Mouse (Mus musculus) forebrain, embryonic 13.5 days (tissue): ENCODE data around the gene Rufy3. TPM values are rescaled to one million over a fixed set of nuclear protein-coding genes. Genes with fewer than 3 reads are reported as not detected.
A peak's percentile ranks its signal among the peaks of the same experiment; 100 is the strongest.

Experiments used
- ATAC-seq: fragments of 200-750 bp; cut with Nextera tagmentation; 2 replicates; pipeline ENCODE4 v1.8.0; 2017
- H3K27ac ChIP-seq: fragments of 300-500 bp; sonication (generic); 2 replicates; pipeline ENCODE4 v1.5.1; 2015; ENCODE audit warnings: inconsistent platforms, mild to moderate bottlenecking, moderate library complexity
- H3K27me3 ChIP-seq: fragments of 300-500 bp; sonication (generic); 2 replicates; pipeline ENCODE4 v1.6.1; 2015; ENCODE audit warnings: mild to moderate bottlenecking, inconsistent platforms
- H3K36me3 ChIP-seq: fragments of 300-500 bp; sonication (generic); 2 replicates; pipeline ENCODE4 v1.6.1; 2015; ENCODE audit warnings: mild to moderate bottlenecking, inconsistent platforms; ENCODE audit not compliant: poor library complexity, severe bottlenecking
- H3K4me1 ChIP-seq: fragments of 300-500 bp; sonication (generic); 2 replicates; pipeline ENCODE4 v1.6.1; 2015; ENCODE audit warnings: inconsistent platforms
- H3K4me2 ChIP-seq: fragments of 300-500 bp; sonication (generic); 2 replicates; pipeline ENCODE4 v1.6.1; 2015; ENCODE audit warnings: inconsistent platforms, mild to moderate bottlenecking, moderate library complexity
- H3K4me3 ChIP-seq: fragments of 300-500 bp; sonication (generic); 2 replicates; pipeline ENCODE4 v1.5.1; 2015; ENCODE audit warnings: mild to moderate bottlenecking, inconsistent platforms
- H3K9ac ChIP-seq: fragments of 300-500 bp; sonication (generic); 2 replicates; pipeline ENCODE4 v1.6.1; 2015; ENCODE audit warnings: mild to moderate bottlenecking, inconsistent platforms
- H3K9me3 ChIP-seq: fragments of 300-500 bp; sonication (generic); replicated peaks from 2 replicates; pipeline ENCODE4 v1.6.1; 2016; ENCODE audit warnings: inconsistent platforms
- WGBS: fragments of 180-500 bp; shearing (Covaris S2); methylation state at CpG from one replicate; pipeline ENCODE4 v1.1.7; 2015; 5-methylcytosine and 5-hydroxymethylcytosine counted together
- polyA plus RNA-seq: library from polyadenylated mRNA; unstranded; fragments of >200 nt; fragmentation: Nextera tagmentation; extraction: Ambion mirVana; gene quantifications from 2 replicates; pipeline ENCODE4 v1.2.1, GENCODE M21; 2015

Gene Rufy3
- polyA plus RNA-seq, 1 experiment from 2014 or later, result 200 TPM

DNA sequence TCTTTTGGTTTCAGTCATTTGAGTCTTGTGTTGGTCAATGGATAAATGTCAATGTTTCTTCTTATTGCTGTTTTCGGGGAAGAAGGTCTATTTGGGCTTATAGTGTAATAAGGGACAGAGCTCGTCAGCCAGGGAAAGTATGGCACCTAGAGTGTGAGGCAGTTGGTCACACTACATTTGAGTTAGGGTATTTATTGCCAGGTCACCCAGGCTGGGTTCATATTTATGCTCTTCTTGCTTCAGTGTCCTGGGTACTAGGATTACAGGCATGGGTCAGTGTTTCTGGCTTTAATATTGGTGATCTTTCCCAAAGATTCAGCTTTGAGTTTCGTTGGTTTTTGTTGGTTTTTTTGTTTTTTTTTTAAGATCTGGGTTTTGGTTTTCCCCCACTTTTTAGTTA lies 37.9 kb downstream of the Rufy3 start:
- Histone ChIP-seq H3K27me3 (no peaks in the 10 kb centered on the region), H3K9me3 (no peaks in the 10 kb centered on the region), H3K36me3 (peaks cover 19% of the 10 kb centered on the region), H3K4me2 (no peak overlapping the region), H3K4me3 (no peak overlapping the region), H3K9ac (no peak overlapping the region), H3K4me1 (no peaks in the 10 kb centered on the region), H3K27ac (no peak overlapping the region)
- ATAC-seq, result no peak
- WGBS, result 89% methylated on average over 3 of the region's 3 CpGs

DNA sequence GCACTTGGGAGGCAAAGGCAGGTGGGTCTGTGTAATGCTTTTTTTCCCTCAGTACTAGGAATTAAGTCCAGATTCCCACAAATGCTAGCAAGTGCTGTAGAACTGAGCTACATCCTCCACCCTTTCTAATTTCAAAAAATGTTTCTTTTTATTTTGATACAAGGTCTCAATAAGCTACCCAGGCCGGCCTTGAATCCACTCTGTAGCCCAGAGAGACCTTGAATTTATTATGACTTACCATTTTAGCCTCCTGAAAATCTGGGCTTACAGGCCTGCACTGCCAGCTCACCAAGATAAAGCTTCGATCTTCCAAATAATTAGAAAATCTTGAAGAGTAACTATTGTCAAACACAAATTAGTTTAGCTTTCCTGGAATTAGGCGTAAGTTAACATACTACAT lies 39.2 kb downstream of the Rufy3 start:
- H3K27me3 ChIP-seq, result no peaks in the 10 kb centered on the region
- 96% methylated on average over 3 of the region's 3 CpGs for WGBS
- peaks cover 15% of the 10 kb centered on the region for H3K36me3 ChIP-seq
- H3K4me3 ChIP-seq, result no peak overlapping the region
- H3K9ac ChIP-seq, result no peak overlapping the region
- no peak overlapping the region for H3K4me2 ChIP-seq
- no peak for ATAC-seq
- no peaks in the 10 kb centered on the region for H3K4me1 ChIP-seq
- no peaks in the 10 kb centered on the region for H3K9me3 ChIP-seq
- no peak overlapping the region for H3K27ac ChIP-seq

DNA sequence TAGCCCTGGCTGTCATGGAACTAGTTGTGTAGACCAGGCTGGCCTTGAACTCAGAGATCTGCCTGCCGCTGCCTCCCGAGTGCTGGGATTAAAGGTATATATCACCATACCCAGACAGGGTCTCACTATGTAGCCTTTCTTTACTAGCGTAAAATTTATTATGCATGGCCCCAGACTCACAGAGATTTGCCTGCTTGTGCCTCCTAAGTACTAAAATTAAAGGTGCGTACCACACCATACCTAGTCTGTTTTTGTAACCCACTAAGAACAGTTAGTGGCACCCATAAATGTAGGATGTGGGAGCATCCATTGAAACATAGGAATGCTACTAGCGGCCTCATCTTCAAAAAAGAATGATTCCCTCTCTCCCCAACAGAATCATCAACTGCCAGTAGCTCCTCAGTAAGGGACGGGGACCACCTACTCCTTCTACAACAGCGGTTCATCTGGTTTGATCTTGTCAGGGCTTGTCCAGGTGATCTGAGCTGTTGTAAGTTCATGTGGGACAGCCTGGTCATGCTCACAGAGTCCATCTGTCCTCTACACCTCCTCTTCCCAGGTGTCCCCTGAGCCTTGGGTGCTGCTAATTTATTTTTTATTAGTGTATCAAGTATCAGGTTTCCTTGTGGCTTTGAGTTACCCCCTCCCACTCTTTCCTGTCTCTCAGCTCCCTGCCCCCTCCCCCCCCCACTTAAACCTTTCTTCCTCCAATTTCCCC lies 40.0 kb downstream of the Rufy3 start:
- ATAC-seq, result no peak

DNA sequence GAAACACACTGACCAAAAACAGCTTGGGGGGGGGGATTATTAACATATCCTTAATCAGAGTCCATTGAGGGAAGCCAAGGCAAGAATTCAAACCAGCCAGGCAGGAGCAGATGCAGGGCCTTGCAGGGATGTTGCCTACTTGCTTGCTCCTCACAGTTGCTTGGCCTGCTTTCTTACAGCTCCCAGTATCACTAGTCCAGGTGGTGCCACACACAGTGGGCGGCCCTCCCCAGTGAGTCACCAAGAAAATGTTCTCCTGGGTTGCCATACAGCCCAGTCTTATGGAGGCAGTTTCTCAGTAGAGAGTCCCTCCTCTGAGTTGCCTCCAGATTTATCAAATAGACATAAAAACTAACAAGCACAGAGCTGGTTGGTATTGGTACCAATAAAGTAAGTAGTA lies 49.3 kb downstream of the Rufy3 start:
- Histone ChIP-seq H3K27me3 (no peaks in the 10 kb centered on the region), H3K4me3 (no peak overlapping the region), H3K4me2 (no peak overlapping the region), H3K9ac (no peak overlapping the region), H3K9me3 (no peaks in the 10 kb centered on the region), H3K36me3 (peaks cover 62% of the 10 kb centered on the region), H3K27ac (no peak overlapping the region), H3K4me1 (no peaks in the 10 kb centered on the region)
- no peak for ATAC-seq
- 95% methylated on average over 1 of the region's 1 CpGs for WGBS

More for the DNA sequence above, 40.0 kb downstream of the Rufy3 start:
- Histone ChIP-seq H3K36me3 (peaks cover 14% of the 10 kb centered on the region), H3K4me3 (no peak overlapping the region), H3K27me3 (no peaks in the 10 kb centered on the region), H3K4me2 (no peak overlapping the region), H3K9ac (no peak overlapping the region), H3K4me1 (no peaks in the 10 kb centered on the region), H3K27ac (no peak overlapping the region), H3K9me3 (no peaks in the 10 kb centered on the region)
- WGBS, result 96% methylated on average over 7 of the region's 7 CpGs

DNA sequence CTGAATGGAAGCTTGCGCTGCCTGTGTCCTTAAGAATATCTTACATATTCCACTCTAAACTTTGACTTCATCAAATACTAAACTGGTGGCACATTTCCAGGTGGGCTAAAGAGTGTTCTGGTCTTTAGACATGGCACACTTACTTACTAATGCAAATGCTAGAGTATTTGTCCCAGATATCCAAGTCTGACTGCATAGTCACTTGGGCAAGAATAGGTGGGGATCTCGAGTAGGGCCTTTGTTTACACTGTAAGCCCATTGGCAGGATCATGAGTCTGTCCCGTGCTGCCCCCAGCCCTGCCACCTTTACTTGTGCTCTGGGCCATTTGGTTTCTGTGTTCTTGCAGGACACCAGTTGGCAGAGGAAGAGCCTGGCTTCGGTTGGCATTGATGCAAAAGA lies 52.1 kb downstream of the Rufy3 start:
- peaks cover 77% of the 10 kb centered on the region for H3K36me3 ChIP-seq
- H3K9ac ChIP-seq, result no peak overlapping the region
- WGBS, result 82% methylated on average over 4 of the region's 4 CpGs
- no peak overlapping the region for H3K27ac ChIP-seq
- H3K4me2 ChIP-seq, result no peak overlapping the region
- no peak overlapping the region for H3K4me3 ChIP-seq
- H3K9me3 ChIP-seq, result no peaks in the 10 kb centered on the region
- no peak for ATAC-seq
- no peaks in the 10 kb centered on the region for H3K4me1 ChIP-seq
- H3K27me3 ChIP-seq, result no peaks in the 10 kb centered on the region

DNA sequence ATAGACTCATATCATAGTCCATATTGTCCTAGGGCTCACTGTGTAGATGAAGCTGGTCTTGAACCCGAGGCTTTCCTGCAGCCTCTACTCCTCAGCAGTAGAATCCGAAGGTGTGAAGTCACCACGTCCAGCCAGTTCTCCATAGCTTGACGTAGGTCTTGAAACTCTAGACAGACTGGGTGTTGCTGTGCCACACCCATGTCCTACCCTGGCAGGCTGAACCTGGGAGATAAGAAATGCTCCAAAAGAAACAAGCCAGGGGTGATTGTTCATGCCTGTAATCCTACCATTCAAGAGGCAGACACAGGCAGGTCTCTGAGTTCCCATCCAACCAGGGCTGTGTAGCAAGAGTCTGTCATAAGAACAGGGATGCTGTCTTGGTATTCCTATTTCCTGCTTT lies 62.7 kb downstream of the Rufy3 start:
- Histone ChIP-seq H3K27ac (no peak overlapping the region), H3K9me3 (no peaks in the 10 kb centered on the region), H3K4me3 (no peak overlapping the region), H3K4me2 (no peak overlapping the region), H3K9ac (no peak overlapping the region), H3K36me3 (peaks cover 58% of the 10 kb centered on the region), H3K27me3 (no peaks in the 10 kb centered on the region), H3K4me1 (no peaks in the 10 kb centered on the region)
- ATAC-seq, result no peak
- WGBS, result 91% methylated on average over 4 of the region's 4 CpGs

DNA sequence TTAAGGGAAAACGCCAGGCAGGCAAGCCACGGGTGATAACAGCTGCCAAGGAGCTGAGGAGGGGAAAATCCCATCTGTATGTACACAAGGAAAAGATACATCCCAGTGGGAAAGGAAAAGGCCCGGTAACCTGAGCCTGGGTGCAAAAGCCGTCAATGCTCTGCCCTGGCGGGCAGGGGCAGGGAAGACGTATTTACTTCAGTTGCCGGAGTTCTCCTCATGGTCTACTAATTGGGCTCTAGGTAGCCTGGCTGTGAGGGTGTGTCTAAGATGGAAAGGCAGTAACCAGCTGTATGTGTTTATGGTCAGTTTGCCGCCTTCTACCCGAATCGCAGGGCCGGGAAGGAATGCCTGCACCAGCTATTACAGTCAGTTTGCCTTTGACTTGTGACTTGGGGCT lies 64.3 kb downstream of the Rufy3 start:
- Histone ChIP-seq H3K27me3 (no peaks in the 10 kb centered on the region), H3K4me1 (no peaks in the 10 kb centered on the region), H3K4me3 (no peak overlapping the region), H3K9ac (no peak overlapping the region), H3K36me3 (peaks cover 71% of the 10 kb centered on the region), H3K27ac (no peak overlapping the region), H3K9me3 (no peaks in the 10 kb centered on the region), H3K4me2 (no peak overlapping the region)
- ATAC-seq, result no peak
- WGBS, result 90% methylated on average over 11 of the region's 11 CpGs

DNA sequence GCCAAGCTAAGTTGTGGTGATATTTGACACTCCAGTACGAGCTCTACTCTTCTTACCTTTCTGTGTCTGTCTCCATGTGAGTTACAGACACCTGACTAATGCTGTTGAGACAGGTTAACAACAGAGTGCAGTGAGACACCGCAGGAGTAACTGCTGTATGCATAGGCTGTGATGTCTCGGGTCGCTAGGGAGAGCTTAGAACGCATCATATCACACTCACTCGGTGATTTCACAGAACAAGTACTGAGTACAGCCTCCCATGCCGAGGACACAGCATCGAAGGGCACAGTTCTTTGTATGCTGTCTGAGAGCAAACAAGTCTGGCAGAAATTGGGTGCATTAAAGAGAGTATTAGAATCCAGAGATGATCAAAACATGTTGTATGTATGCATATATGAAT lies 65.1 kb downstream of the Rufy3 start:
- Histone ChIP-seq H3K9me3 (no peaks in the 10 kb centered on the region), H3K27ac (no peak overlapping the region), H3K36me3 (peaks cover 79% of the 10 kb centered on the region), H3K4me2 (no peak overlapping the region), H3K9ac (no peak overlapping the region), H3K27me3 (no peaks in the 10 kb centered on the region), H3K4me1 (no peaks in the 10 kb centered on the region), H3K4me3 (no peak overlapping the region)
- ATAC-seq, result no peak
- 94% methylated on average over 8 of the region's 8 CpGs for WGBS

DNA sequence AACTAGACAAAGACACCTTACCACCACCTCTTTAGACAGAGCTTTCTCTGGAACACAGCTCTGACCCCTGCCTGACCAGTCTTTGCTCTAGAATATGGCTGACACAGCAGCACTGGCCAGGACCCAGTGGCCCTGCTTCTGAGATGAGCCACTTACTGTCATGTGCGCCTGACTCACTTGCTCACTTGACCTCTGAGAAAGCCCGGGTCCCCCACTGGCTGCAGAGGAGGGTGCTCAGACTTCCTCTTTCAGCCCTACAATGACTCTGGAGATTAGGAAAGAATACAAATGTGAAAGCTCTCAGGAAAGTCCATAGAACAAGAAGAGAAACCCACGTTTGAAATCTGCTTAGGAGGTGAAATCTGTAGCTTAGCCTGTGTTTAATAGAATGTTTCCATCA lies 66.0 kb downstream of the Rufy3 start:
- Histone ChIP-seq H3K36me3 (peaks cover 87% of the 10 kb centered on the region), H3K9me3 (no peaks in the 10 kb centered on the region), H3K4me1 (no peaks in the 10 kb centered on the region), H3K27ac (no peak overlapping the region), H3K27me3 (no peaks in the 10 kb centered on the region), H3K9ac (no peak overlapping the region), H3K4me3 (no peak overlapping the region), H3K4me2 (no peak overlapping the region)
- 59% methylated on average over 3 of the region's 3 CpGs for WGBS
- 0 out of 2 replicates have a peak, but pooled peaks have one; percentile 33 for ATAC-seq

DNA sequence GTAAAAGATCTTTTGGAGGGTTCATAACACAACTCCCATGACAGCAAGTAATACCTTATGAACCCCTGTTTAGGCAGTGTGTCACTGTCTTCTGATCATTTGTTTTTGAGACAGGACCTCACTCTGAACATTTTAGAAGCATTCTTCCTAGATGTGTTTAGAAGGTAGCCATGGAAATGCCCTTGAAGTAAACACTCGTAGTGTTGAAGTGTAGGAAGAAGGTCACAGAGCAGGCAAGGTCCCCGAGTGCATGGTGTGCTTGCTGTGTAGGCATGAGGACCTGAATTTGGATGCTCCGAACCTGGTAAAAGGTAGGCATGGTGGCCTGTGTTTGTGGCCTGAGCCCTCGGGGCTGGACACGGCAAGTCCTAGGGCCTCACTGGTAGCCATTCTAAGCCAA lies 66.7 kb downstream of the Rufy3 start:
- Histone ChIP-seq H3K4me3 (no peak overlapping the region), H3K4me1 (no peaks in the 10 kb centered on the region), H3K27me3 (no peaks in the 10 kb centered on the region), H3K36me3 (peaks cover 85% of the 10 kb centered on the region), H3K27ac (no peak overlapping the region), H3K9ac (no peak overlapping the region), H3K4me2 (no peak overlapping the region), H3K9me3 (no peaks in the 10 kb centered on the region)
- ATAC-seq, result no peak
- WGBS, result 93% methylated on average over 5 of the region's 5 CpGs

DNA sequence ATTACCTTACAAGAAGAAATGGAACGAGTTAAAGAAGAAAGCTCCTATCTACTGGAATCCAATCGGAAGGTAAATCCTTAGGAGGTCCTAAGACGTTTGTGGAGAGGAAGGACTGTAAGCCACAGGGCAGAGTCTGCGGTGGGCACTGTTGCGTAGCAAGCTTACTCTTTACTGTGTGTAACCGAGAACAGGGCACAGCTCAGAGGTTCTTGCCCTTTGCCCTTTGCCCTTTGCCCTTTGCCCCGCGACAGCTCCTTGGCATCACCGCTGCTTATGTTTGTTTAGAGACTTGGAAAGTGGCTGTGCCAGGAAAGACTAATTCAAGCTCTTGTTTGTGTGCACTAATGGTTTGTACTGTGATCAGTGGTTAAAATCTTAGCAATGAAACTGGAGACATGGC lies 67.6 kb downstream of the Rufy3 start:
- Histone ChIP-seq H3K9ac (no peak overlapping the region), H3K4me2 (no peak overlapping the region), H3K9me3 (no peaks in the 10 kb centered on the region), H3K4me1 (no peaks in the 10 kb centered on the region), H3K27ac (no peak overlapping the region), H3K4me3 (no peak overlapping the region), H3K27me3 (no peaks in the 10 kb centered on the region), H3K36me3 (peaks cover 91% of the 10 kb centered on the region)
- no peak for ATAC-seq
- WGBS, result 87% methylated on average over 9 of the region's 9 CpGs

DNA sequence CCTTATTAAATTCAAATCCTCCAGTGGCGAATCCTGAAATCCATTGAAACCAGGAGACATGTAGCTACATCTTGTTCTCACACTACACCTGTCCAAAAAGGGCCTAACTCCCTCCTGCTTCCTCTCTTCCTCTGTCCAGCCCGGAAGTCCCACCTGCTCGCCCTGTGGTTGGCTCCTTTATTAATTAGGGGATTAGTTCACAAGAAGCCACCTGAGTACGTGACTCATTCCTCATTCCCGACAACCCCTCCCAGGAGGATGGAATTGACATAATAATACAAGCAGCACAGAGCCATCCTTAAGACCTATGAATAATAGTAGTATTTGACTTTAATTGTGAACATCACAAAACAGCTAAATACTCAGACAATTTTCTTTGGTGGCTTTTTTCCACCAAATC lies 69.2 kb downstream of the Rufy3 start:
- no peak overlapping the region for H3K4me3 ChIP-seq
- no peak for ATAC-seq
- WGBS, result 79% methylated on average over 5 of the region's 5 CpGs
- H3K9ac ChIP-seq, result no peak overlapping the region
- H3K27ac ChIP-seq, result no peak overlapping the region
- H3K9me3 ChIP-seq, result no peaks in the 10 kb centered on the region
- H3K4me1 ChIP-seq, result no peaks in the 10 kb centered on the region
- H3K4me2 ChIP-seq, result no peak overlapping the region
- no peaks in the 10 kb centered on the region for H3K27me3 ChIP-seq
- H3K36me3 ChIP-seq, result peaks cover 89% of the 10 kb centered on the region

DNA sequence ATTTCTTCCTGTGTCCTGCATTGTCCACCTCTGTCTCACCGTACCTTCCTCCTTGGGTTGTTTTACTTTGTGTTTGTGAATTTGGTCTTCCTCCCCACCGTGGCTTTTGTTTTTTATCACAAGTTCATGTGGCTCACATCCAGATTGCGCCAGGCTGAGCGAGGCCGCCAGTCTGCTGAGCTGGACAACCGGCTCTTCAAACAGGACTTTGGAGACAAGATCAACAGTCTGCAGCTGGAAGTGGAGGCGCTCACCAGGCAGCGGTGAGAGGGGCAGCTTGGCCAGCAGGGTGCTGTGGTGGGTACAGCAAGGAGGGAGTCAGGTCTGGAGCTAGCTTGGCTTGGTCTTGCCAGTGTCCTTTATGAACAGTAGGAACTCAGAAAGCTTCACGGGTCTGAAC lies 77.9 kb downstream of the Rufy3 start:
- Histone ChIP-seq H3K36me3 (peaks cover 87% of the 10 kb centered on the region), H3K4me2 (no peak overlapping the region), H3K9me3 (no peaks in the 10 kb centered on the region), H3K27me3 (no peaks in the 10 kb centered on the region), H3K4me3 (no peak overlapping the region), H3K4me1 (no peaks in the 10 kb centered on the region), H3K9ac (no peak overlapping the region), H3K27ac (no peak overlapping the region)
- WGBS, result 85% methylated on average over 9 of the region's 9 CpGs
- no peak for ATAC-seq
